Mouse (Mus musculus) testis, adult 2 months (tissue): Measurements from ENCODE around the gene Jade1.

Source experiments
- CTCF ChIP-seq: fragments of 200-500 bp; IDR thresholded peaks from 2 replicates; pipeline ENCODE4 v1.5.1; 2012; ENCODE audit warnings: low read depth, mild to moderate bottlenecking, inconsistent platforms, low read length, moderate library complexity; ENCODE audit not compliant: control insufficient read depth, insufficient read depth, insufficient replicate concordance
- POLR2A ChIP-seq: fragments of 200-500 bp; IDR thresholded peaks from 2 replicates; pipeline ENCODE4 v1.6.1; 2012; ENCODE audit warnings: low read depth, mild to moderate bottlenecking, inconsistent platforms, low read length, moderate library complexity; ENCODE audit not compliant: control insufficient read depth

DNA sequence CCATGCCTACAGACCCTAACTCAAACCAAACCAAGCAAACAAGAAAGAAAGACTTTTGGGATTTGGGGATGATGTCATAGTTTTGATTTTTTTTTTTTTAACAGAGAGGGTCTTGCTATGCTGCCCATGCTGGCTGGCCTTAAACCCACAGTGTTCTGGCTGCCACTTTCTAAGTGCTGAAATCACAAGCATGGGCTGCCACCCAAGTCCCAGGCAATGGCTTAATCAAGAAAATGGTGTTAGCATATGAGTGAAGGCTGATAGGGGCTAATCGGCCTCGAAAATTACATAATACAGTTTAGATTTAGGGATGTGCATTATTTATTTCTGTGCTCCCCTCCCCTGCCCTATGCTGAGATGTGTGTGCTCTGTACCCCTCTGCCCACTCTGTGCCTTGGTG is 17.6 kb upstream of the Jade1 start:
- no peak for TF ChIP-seq CTCF
- TF ChIP-seq POLR2A: no peak
